Mouse (Mus musculus) kidney, adult 2 months (tissue): ENCODE results near the gene Dars.

ENCODE experiments used
- CTCF ChIP-seq: fragments of 200-500 bp; conservative IDR thresholded peaks from 2 replicates; pipeline ENCODE4 v1.5.1; 2011; ENCODE audit warnings: low read depth, mild to moderate bottlenecking, control low read depth, low read length, moderate library complexity, mixed read lengths; ENCODE audit not compliant: insufficient read depth, insufficient read length
- POLR2A ChIP-seq: fragments of 200-500 bp; IDR thresholded peaks from one replicate; pipeline ENCODE4 v1.6.1; 2011; ENCODE audit warnings: low read depth, low read length, control low read depth

DNA sequence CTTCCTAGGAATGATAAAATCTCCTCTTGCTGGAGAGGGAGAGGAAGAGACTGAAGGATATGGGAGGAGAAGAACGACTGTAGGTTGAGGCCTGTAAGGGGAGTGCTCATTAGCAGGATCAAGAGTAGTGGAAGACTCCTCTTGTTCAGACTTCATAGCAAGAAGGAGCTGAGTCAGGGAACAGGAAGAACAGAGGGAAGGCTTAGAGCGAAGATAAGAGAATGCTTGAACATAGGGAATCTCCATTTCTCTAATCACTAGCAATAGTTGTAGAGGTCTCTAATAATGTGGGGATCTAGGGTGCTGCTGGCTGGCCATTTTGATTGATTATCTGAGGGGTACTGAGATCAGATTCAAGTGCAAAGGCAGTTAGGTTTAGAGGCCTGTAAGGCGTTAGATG is 7.8 kb upstream of the Dars start:
- TF ChIP-seq CTCF, result no peak
- TF ChIP-seq POLR2A, result no peak
